Mouse (Mus musculus): ENCODE measurements around the gene Mef2a.
A peak's percentile ranks its signal among the peaks of the same experiment; 100 is the strongest.

Mef2a gene

GRCm38 (mm10) chr7:67372729-67373583, at the start of gene Mef2a:
TSS of gene Mef2a (minus strand) at chr7:67372858.
- DNase-seq (ENCODE audit: low read depth, low spot score): peak; percentile 81

GRCm38 (mm10) chr7:67421476-67422186, 49.0 kb upstream of the Mef2a start:
- no peak for DNase-seq (ENCODE audit: low read depth, low spot score)

GRCm38 (mm10) chr7:67421088-67421475, 48.4 kb upstream of the Mef2a start:
- no peak for DNase-seq (ENCODE audit: low read depth, low spot score)

DNA sequence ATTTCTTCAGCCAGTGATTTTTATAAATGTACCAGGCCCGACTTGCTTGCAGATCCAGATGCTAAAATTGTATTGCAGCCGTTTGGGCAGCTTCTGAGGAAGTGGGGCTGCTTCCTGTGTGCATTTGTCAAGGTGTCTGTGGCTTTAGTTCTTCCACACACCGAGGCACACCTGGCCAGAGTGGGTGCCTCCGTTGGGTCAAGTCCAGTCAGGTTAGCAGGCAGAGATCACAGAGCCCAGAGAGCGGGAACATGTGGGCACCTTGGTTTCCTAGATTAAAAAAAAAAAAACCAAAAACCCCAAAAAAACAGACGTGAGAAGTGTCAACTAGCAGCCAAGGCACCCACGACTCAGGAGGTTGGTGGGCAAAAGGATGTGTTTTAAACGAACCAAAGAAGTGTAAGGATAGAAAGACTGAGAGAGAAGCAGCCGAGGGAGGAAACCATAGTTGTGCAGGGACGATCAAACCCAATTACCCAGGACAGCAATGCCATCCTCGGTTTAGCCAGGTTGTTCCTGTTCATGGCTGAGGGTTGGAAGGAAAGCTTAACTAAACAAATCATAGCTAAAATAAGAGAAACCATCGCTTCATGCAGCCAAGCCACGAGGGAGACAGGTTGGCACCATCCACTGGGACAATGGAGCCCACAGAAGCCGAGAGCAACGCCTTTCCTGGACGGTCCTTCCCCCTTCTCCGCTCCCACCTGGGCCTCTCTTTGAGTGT, 47.1 kb upstream of the Mef2a start:
- no peak for DNase-seq (ENCODE audit: low read depth, low spot score)

DNA sequence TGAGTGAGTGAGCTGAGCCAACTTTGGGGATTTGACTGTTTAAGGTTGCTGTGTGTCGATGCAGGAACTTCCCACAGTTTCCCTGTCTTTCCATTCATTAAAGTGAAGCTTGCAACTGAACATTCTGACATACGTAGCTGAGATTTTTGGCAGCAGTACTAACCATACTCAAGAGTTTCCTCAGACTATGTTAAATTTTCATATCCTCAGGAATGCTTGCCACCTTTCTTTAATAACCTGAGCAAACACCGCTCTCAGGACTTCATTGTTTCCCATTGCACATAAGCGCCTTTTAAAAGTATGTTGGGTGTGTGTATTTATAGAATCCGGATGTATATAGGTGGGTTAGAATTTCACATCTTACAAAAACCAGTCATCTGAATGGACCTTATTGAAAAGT, 45.5 kb upstream of the Mef2a start:
- no peak for DNase-seq (ENCODE audit: low read depth, low spot score)

DNA sequence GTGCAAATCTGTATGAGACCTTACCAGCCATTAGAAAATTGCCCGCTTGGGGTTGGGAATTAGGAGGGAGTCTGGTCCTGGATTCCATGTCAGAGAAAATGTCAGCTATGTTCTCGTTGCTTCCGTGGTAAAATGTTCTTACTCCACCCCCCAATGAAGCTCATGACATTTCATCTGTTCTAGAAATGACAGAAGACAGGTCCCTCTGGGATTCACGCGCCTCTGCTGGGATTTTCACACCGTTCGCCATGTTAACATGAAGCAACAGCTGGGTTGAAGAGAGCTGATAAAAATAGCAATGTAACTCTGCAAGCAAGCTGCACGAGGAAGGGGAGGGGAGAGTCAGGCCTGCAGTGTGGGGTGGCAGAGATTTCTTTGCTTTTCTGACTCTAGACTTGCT, 42.1 kb upstream of the Mef2a start:
- no peak for DNase-seq (ENCODE audit: low read depth, low spot score)

DNA sequence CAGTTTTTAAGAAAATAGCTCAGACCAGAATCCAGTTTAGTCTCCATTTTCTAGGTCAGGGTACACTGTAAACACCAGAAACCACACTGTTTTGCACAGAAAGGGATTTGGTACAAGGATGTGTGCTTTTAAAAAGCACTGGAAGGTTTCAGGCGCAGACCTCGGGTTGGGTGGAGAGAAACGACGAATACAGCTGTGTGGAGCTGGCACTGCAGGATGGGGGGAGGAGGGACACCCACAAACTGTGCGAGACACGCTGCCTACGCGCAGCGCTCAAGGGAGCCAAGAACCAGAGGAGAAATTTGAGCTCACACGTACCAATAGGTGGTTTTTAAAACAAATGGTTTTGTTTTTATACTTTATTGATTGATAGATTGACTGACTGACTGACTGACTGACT, 40.0 kb upstream of the Mef2a start:
- no peak for DNase-seq (ENCODE audit: low read depth, low spot score)

- DNase-seq (ENCODE audit: low read depth, low spot score): no peak
These were observed 34.4 kb upstream of the Mef2a start for GRCm38 (mm10) chr7:67407019-67407418.

GRCm38 (mm10) chr7:67404176-67404575, 31.5 kb upstream of the Mef2a start:
- DNase-seq (ENCODE audit: low read depth, low spot score): no peak

GRCm38 (mm10) chr7:67402353-67402752, 29.7 kb upstream of the Mef2a start:
- no peak for DNase-seq (ENCODE audit: low read depth, low spot score)

- DNase-seq (ENCODE audit: low read depth, low spot score): no peak
These were observed 28.7 kb upstream of the Mef2a start for GRCm38 (mm10) chr7:67401379-67401778.

GRCm38 (mm10) chr7:67390760-67391159, 18.1 kb upstream of the Mef2a start:
- no peak for DNase-seq (ENCODE audit: low read depth, low spot score)

DNA sequence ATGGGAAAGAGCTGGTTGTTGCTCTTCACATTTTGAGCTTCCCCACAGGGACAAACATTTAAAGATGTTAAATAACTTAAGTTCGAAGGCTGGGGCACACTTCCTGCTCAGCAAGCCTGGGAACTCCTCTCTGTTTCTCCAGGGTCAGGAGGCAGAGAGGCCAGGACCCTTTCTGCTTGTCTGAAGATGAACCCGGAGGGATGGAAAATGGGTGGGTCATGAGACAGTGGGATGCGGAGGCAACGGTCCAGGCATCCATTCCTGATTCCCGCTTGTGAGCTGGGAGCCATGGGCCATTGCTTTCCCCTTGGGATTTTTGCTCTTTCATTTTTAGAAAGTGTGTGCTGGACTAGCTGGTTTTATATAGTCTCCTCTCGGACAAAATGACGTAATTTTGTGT, 17.4 kb upstream of the Mef2a start:
- DNase-seq (ENCODE audit: low read depth, low spot score): no peak

GRCm38 (mm10) chr7:67384942-67385872, 12.5 kb upstream of the Mef2a start:
- DNase-seq (ENCODE audit: low read depth, low spot score): no peak

DNA sequence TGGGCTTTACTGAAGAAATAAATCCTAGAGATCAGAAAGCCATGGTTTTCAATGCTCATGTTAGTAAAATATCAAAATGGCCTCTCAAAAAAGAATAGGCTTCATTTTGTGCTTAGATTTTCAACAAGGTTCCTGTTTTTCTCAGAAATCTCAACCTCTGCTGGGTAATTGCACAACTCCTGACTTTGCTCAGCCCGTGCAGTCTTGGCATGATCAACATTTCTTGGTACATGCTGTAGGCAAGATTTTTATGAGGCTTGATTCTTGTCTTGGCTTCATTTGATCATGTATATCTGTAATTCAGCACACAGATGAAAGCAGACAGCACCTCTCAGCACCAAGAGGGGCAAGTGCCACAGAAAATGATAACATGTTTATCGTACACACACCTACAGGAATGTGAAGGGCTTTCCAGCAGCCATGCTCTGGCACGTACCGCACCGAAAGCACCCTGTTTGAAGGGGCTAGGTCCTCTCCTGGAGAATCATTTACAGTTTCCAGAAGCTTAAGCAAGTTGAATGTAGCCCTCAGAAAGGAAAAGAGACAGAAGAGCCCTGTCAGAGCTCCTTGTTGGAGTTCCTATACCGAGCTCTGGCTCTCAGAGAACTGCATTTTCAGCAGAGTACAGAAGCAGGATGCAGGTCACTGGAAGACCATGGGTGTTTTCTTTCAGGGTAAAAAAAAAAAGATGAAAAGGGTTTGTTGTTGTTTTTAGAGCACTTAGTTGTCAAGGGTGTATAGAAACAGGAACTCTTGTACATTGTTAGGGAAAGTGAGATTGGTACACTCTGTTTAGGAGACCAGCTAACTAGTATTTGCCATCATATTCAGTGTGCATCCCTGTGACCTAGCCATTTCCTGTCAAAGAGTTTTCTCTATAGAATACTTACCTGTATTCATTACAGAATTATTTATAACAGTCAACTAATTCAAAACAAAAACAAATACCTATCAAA, 7.8 kb upstream of the Mef2a start:
- no peak for DNase-seq (ENCODE audit: low read depth, low spot score)

DNA sequence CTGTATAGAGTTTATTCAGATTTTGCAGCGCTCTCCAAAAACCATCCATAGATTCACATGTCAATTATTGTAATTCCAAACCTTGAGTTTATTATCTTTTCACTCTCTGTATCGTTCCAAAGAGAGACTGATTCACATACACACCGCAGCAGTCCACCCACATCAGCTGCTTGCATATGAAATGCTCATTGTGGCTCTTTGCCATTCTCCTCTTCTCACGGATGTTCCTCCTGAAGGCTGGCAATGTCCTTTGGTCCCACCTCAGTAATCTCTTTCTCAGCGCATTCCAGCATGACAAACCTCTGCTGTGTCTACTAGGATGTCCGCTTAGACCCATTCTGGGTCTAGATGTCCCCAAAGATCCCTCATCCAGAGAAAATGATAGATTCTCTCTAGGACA, 4.1 kb upstream of the Mef2a start:
- no peak for DNase-seq (ENCODE audit: low read depth, low spot score)

DNA sequence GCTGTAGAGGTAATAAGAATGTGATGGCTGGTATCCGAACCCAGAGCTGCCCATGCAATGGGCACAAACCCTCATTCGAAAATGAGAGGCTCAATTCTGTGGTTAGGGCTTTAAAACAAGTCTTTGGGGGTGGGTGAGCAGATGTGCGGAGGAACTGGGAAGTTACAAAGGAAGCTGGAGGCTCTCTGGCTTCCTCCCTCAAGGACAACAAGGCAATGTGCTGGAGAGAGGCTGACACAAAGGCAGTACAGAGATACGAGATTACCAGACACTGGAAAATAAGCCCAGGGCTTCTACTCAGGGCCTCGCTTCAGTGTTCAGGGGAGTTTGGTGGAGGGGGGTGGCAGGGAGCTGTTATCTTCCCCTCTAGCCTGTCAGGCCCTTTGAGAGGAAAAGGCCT, 1.3 kb upstream of the Mef2a start:
- DNase-seq (ENCODE audit: low read depth, low spot score): no peak

DNA sequence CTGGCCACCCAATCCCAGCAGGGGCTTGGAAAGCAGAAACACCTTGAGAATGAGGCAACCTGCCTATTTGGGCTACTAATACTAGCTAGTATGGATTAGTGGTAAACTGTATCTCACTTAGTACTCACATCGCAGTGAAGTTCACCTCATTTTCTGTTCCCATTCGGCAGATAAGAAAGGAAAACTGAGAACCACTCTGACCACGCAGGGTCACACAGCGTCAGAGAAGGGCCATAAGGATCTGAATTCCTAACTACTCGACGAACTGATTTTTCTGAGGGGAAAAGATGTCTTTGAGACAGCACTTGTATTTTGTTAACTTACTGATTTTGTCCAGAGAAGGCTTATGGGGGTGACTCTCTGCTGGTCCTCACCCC, 914 bp upstream of the Mef2a start:
- peak; percentile 9 for DNase-seq (ENCODE audit: low read depth, low spot score)

- peak; percentile 26 for DNase-seq (ENCODE audit: low read depth, low spot score)
These were observed 576 bp downstream of the Mef2a start for GRCm38 (mm10) chr7:67371891-67372672.

All from c-Kit-negative CD71-positive TER-119-positive erythroid progenitor cells, embryonic 14.5 days (primary cell).